Mouse (Mus musculus): Measurements from ENCODE around the gene Sema4d.

DNA sequence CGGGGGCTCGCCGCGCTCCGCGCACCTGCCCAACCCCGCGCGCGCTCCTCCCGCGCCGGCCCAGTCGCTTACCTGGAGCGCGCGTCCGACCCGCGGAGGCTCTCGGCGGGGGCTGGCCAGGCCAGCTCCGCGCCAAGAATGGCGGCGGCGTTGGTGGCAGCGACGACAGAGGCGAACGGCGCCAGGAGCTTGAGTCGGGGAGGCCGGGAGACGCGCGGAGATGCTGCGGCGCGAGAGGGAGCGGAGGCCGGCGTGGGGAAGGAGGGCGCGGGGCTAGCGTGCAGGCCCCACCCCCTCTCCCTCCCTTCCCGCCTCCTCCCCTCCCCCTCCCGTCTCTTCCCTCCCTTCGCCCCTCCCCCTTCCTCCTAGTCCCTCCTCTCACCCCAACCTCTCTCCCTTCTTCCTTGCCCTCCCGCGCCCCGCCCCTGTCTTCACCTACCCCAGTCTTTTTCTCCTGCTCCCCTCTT lies at the start of gene Sema4d:
- TF ChIP-seq CTCF (IDR thresholded peaks at IDR 0.05) = no peak
- no peak for TF ChIP-seq EP300 (IDR thresholded peaks at IDR 0.05)

Data from lung, postnatal 0 days (tissue).